Comparison of ENCODE assay signal across 13 mouse cellular contexts in genomic region chr17:46273803-46274236, GRCm38 (mm10). TPM values are rescaled to one million over a fixed set of nuclear protein-coding genes. Genes with fewer than 3 reads are reported as not detected.
A peak's percentile ranks its signal among the peaks of the same experiment; 100 is the strongest.
DNase-seq lines count a peak whose midpoint lies in the region; ATAC-seq lines count a peak whose summit lies in the region.
"Had no signal": no experiment of that assay in that cellular context is flagged by ENCODE, and none has a peak within 500 bp of the region (broad histone marks: within the 10 kb centered on the region; RNA-seq: fewer than 3 reads in every experiment).

No protein-coding gene starts in this region.

- H3K4me2 ChIP-seq in heart, embryonic 13.5 days: no peak overlapping the region
- H3K4me2 ChIP-seq: midbrain, embryonic 11.5 days had no signal

- intact Hi-C loops in heart, postnatal 36 days (cut with DNase I): no loop called here

- H3K36me3 ChIP-seq in heart, embryonic 13.5 days: peaks cover 77% of the 10 kb centered on the region

- H3K27ac ChIP-seq in heart, embryonic 13.5 days (replicated peaks): peak overlapping the region; percentile 75
- H3K27ac ChIP-seq: hindbrain, embryonic 10.5 days had no signal

- H3K4me1 ChIP-seq in heart, embryonic 13.5 days: peaks cover 76% of the 10 kb centered on the region

- ATAC-seq in heart, embryonic 13.5 days (ENCODE audit: extremely low read depth, insufficient number of reproducible peaks, low FRiP score, low TSS enrichment): no peak

- no peak for DNase-seq in heart, postnatal 36 days
- peak; percentile 12 for DNase-seq in 416B (ENCODE audit: low read depth)
- DNase-seq in R1 (ENCODE audit: low read depth, low spot score): peak; percentile 74
- peak; percentile 9 for DNase-seq in heart, postnatal 4 days
- no peak for DNase-seq in cerebellum, postnatal 14 days
- DNase-seq in cerebellum, adult 8-10 months: no peak
- DNase-seq in adrenal gland, postnatal 4 days (ENCODE audit: low spot score in 2 of 2): no peak
- DNase-seq: cerebellum, postnatal 36 days; kidney, adult 8-10 months had no signal

- no peak overlapping the region for H3K4me3 ChIP-seq in heart, embryonic 13.5 days
- H3K4me3 ChIP-seq: hindbrain, embryonic 10.5 days had no signal

- peak overlapping the region; percentile 62 for H3K9ac ChIP-seq in heart, embryonic 13.5 days

- H3K27me3 ChIP-seq in heart, embryonic 13.5 days (replicated peaks): no peaks in the 10 kb centered on the region

- 64% methylated on average over 1 of the region's 1 CpGs for WGBS in heart, embryonic 13.5 days

- no peaks in the 10 kb centered on the region for H3K9me3 ChIP-seq in heart, embryonic 13.5 days
- H3K9me3 ChIP-seq: hindbrain, embryonic 10.5 days had no signal

RNA-seq across cellular contexts. Expression of gene Tjap1, which starts 9.0 kb away (rescaled TPM):
- polyA plus RNA-seq in heart, embryonic 13.5 days (2015; fragmentation: Nextera tagmentation; extraction: Ambion mirVana): 35.7 and 37.1 TPM in 2 replicates
- total RNA-seq in heart, postnatal 36 days (2021): 10 to 100 TPM; 33.8 to 43.6 TPM
- total RNA-seq in heart, postnatal 4 days (2021): 10 to 100 TPM; 55.0 to 59.0 TPM
- 10 to 100 TPM; 68.8 to 75.3 TPM for total RNA-seq in adrenal gland, postnatal 4 days (2021)

RNA-seq across cellular contexts. Expression of gene Lrrc73, which starts 20.5 kb away (rescaled TPM):
- 0.59 and 0.88 TPM in 2 replicates for polyA plus RNA-seq in heart, embryonic 13.5 days (2015; fragmentation: Nextera tagmentation; extraction: Ambion mirVana)
- under 1 TPM; 0.22 to 0.30 TPM for total RNA-seq in heart, postnatal 36 days (2021)
- total RNA-seq in heart, postnatal 4 days (2021): under 1 TPM; 0.81 to 0.90 TPM
- 1 to 10 TPM; 6.3 to 7.3 TPM for total RNA-seq in adrenal gland, postnatal 4 days (2021)

RNA-seq across cellular contexts. Expression of gene Dlk2, which starts 23.4 kb away (rescaled TPM):
- polyA plus RNA-seq in heart, embryonic 13.5 days (2015; fragmentation: Nextera tagmentation; extraction: Ambion mirVana): 0.35 and 0.47 TPM in 2 replicates
- total RNA-seq in heart, postnatal 36 days (2021): under 1 TPM; 0.39 to 0.60 TPM
- 1 to 10 TPM in 1 of 2 experiments, under 1 TPM in 1; 0.95 to 1.1 TPM for total RNA-seq in heart, postnatal 4 days (2021)
- 1 to 10 TPM in 1 of 2 experiments, under 1 TPM in 1; 0.54 to 1.7 TPM for total RNA-seq in adrenal gland, postnatal 4 days (2021)
- total RNA-seq: MEL had no signal

RNA-seq across cellular contexts. Expression of gene Yipf3, which starts 25.9 kb away (rescaled TPM):
- polyA plus RNA-seq in heart, embryonic 13.5 days (2015; fragmentation: Nextera tagmentation; extraction: Ambion mirVana): 80.3 and 83.1 TPM in 2 replicates
- total RNA-seq in heart, postnatal 36 days (2021): 10 to 100 TPM; 83.3 to 86.2 TPM
- total RNA-seq in heart, postnatal 4 days (2021): 10 to 100 TPM; 64.6 TPM
- 100 to 1,000 TPM; 137 to 139 TPM for total RNA-seq in adrenal gland, postnatal 4 days (2021)

RNA-seq across cellular contexts. Expression of gene Polr1c, which starts 26.0 kb away (rescaled TPM):
- polyA plus RNA-seq in heart, embryonic 13.5 days (2015; fragmentation: Nextera tagmentation; extraction: Ambion mirVana): 46.8 and 48.4 TPM in 2 replicates
- total RNA-seq in heart, postnatal 36 days (2021): 10 to 100 TPM; 22.2 to 25.1 TPM
- 10 to 100 TPM; 26.2 to 30.5 TPM for total RNA-seq in heart, postnatal 4 days (2021)
- 100 to 1,000 TPM; 101 to 108 TPM for total RNA-seq in adrenal gland, postnatal 4 days (2021)

Comparison
In these comparisons a context has a peak if more than half of its experiments do, and no peak if none do; other contexts are left out.
1. DNase-seq: peak in 416B (single experiment), R1 (single experiment) and heart, postnatal 4 days (single experiment); none in heart, postnatal 36 days (0 of 2), cerebellum, postnatal 14 days (0 of 2), cerebellum, adult 8-10 months (single experiment) and adrenal gland, postnatal 4 days (0 of 2).